Mouse (Mus musculus): Measurements from ENCODE around the gene Cep290. TPM values are rescaled to one million over a fixed set of nuclear protein-coding genes. Genes with fewer than 3 reads are reported as not detected.
"Not testable (repeated sequence)": the region's sequence is repeated elsewhere in the genome, so short reads cannot be mapped to it uniquely, and the experiment has no call there.

Gene Cep290
- polyA plus RNA-seq, 1 experiment from 2014 or later = 4.2 TPM

- 49% methylated on average over 3 of the region's 3 CpGs for WGBS
- Histone ChIP-seq H3K36me3 (ENCODE audit: control insufficient read depth, insufficient read depth, low read length) (peaks cover 40% of the 10 kb centered on the region), H3K27me3 (ENCODE audit: control insufficient read depth, insufficient read depth, low read length) (no peaks in the 10 kb centered on the region), H3K4me2 (ENCODE audit: low read length) (no peak overlapping the region), H3K4me1 (ENCODE audit: control insufficient read depth in 2 of 2, insufficient read depth in 2 of 2, low read length in 2 of 2) (no peaks in the 10 kb centered on the region), H3K9ac (ENCODE audit: low read length) (no peak overlapping the region), H3K27ac (replicated peaks in 1 of 2; ENCODE audit: control insufficient read depth in 1 of 2, insufficient read depth in 1 of 2, low read depth in 2 of 2, low read length in 2 of 2) (no peak overlapping the region), H3K9me3 (ENCODE audit: control insufficient read depth, low read length) (no peaks in the 10 kb centered on the region), H3K4me3 (ENCODE audit: control insufficient read depth in 1 of 2, insufficient read depth in 1 of 2, low read depth in 1 of 2, low read length in 2 of 2) (no peak overlapping the region)
- no peak for ATAC-seq (ENCODE audit: insufficient number of reproducible peaks, insufficient read depth, low FRiP score, low read depth)
These were observed 11.0 kb downstream of the Cep290 start for GRCm38 (mm10) chr10:100498309-100498708.

- Histone ChIP-seq H3K36me3 (ENCODE audit: control insufficient read depth, insufficient read depth, low read length) (peaks cover 14% of the 10 kb centered on the region), H3K9ac (ENCODE audit: low read length) (no peak overlapping the region), H3K4me3 (ENCODE audit: control insufficient read depth in 1 of 2, insufficient read depth in 1 of 2, low read depth in 1 of 2, low read length in 2 of 2) (no peak overlapping the region), H3K4me1 (ENCODE audit: control insufficient read depth in 2 of 2, insufficient read depth in 2 of 2, low read length in 2 of 2) (no peaks in the 10 kb centered on the region), H3K27me3 (ENCODE audit: control insufficient read depth, insufficient read depth, low read length) (no peaks in the 10 kb centered on the region), H3K4me2 (ENCODE audit: low read length) (no peak overlapping the region), H3K9me3 (ENCODE audit: control insufficient read depth, low read length) (no peaks in the 10 kb centered on the region), H3K27ac (replicated peaks in 1 of 2; ENCODE audit: control insufficient read depth in 1 of 2, insufficient read depth in 1 of 2, low read depth in 2 of 2, low read length in 2 of 2) (no peak overlapping the region)
- ATAC-seq (ENCODE audit: insufficient number of reproducible peaks, insufficient read depth, low FRiP score, low read depth) = no peak
- 65% methylated on average over 1 of the region's 1 CpGs for WGBS
These were observed 20.8 kb downstream of the Cep290 start for GRCm38 (mm10) chr10:100508170-100508569.

- H3K4me1 ChIP-seq (ENCODE audit: control insufficient read depth in 2 of 2, insufficient read depth in 2 of 2, low read length in 2 of 2) = no peaks in the 10 kb centered on the region
- H3K9me3 ChIP-seq (ENCODE audit: control insufficient read depth, low read length) = no peaks in the 10 kb centered on the region
- no peaks in the 10 kb centered on the region for H3K36me3 ChIP-seq (ENCODE audit: control insufficient read depth, insufficient read depth, low read length)
- no peak overlapping the region for H3K4me3 ChIP-seq (ENCODE audit: control insufficient read depth in 1 of 2, insufficient read depth in 1 of 2, low read depth in 1 of 2, low read length in 2 of 2)
- WGBS = 85% methylated on average over 4 of the region's 4 CpGs
- no peaks in the 10 kb centered on the region for H3K27me3 ChIP-seq (ENCODE audit: control insufficient read depth, insufficient read depth, low read length)
- H3K4me2 ChIP-seq (ENCODE audit: low read length) = no peak overlapping the region
- H3K27ac ChIP-seq (replicated peaks in 1 of 2; ENCODE audit: control insufficient read depth in 1 of 2, insufficient read depth in 1 of 2, low read depth in 2 of 2, low read length in 2 of 2) = no peak overlapping the region
- no peak overlapping the region for H3K9ac ChIP-seq (ENCODE audit: low read length)
- no peak for ATAC-seq (ENCODE audit: insufficient number of reproducible peaks, insufficient read depth, low FRiP score, low read depth)
These were observed 34.3 kb downstream of the Cep290 start for GRCm38 (mm10) chr10:100521617-100522016.

GRCm38 (mm10) chr10:100522330-100522729 lies 35.0 kb downstream of the Cep290 start:
- 93% methylated on average over 9 of the region's 9 CpGs for WGBS
- Histone ChIP-seq H3K4me1 (ENCODE audit: control insufficient read depth in 2 of 2, insufficient read depth in 2 of 2, low read length in 2 of 2) (no peaks in the 10 kb centered on the region), H3K27me3 (ENCODE audit: control insufficient read depth, insufficient read depth, low read length) (no peaks in the 10 kb centered on the region), H3K9ac (ENCODE audit: low read length) (no peak overlapping the region), H3K4me2 (ENCODE audit: low read length) (no peak overlapping the region), H3K9me3 (ENCODE audit: control insufficient read depth, low read length) (no peaks in the 10 kb centered on the region), H3K4me3 (ENCODE audit: control insufficient read depth in 1 of 2, insufficient read depth in 1 of 2, low read depth in 1 of 2, low read length in 2 of 2) (no peak overlapping the region), H3K36me3 (ENCODE audit: control insufficient read depth, insufficient read depth, low read length) (no peaks in the 10 kb centered on the region), H3K27ac (replicated peaks in 1 of 2; ENCODE audit: control insufficient read depth in 1 of 2, insufficient read depth in 1 of 2, low read depth in 2 of 2, low read length in 2 of 2) (no peak overlapping the region)
- no peak for ATAC-seq (ENCODE audit: insufficient number of reproducible peaks, insufficient read depth, low FRiP score, low read depth)

GRCm38 (mm10) chr10:100524499-100525390 lies 37.4 kb downstream of the Cep290 start:
- H3K27me3 ChIP-seq (ENCODE audit: control insufficient read depth, insufficient read depth, low read length) = no peaks in the 10 kb centered on the region
- no peaks in the 10 kb centered on the region for H3K4me1 ChIP-seq (ENCODE audit: control insufficient read depth in 2 of 2, insufficient read depth in 2 of 2, low read length in 2 of 2)
- 80% methylated on average over 9 of the region's 9 CpGs for WGBS
- no peaks in the 10 kb centered on the region for H3K36me3 ChIP-seq (ENCODE audit: control insufficient read depth, insufficient read depth, low read length)
- H3K4me3 ChIP-seq (ENCODE audit: control insufficient read depth in 1 of 2, insufficient read depth in 1 of 2, low read depth in 1 of 2, low read length in 2 of 2) = no peak overlapping the region
- no peak for ATAC-seq (ENCODE audit: insufficient number of reproducible peaks, insufficient read depth, low FRiP score, low read depth)
- no peak overlapping the region for H3K27ac ChIP-seq (replicated peaks in 1 of 2; ENCODE audit: control insufficient read depth in 1 of 2, insufficient read depth in 1 of 2, low read depth in 2 of 2, low read length in 2 of 2)
- H3K9ac ChIP-seq (ENCODE audit: low read length) = no peak overlapping the region
- H3K4me2 ChIP-seq (ENCODE audit: low read length) = no peak overlapping the region
- no peaks in the 10 kb centered on the region for H3K9me3 ChIP-seq (ENCODE audit: control insufficient read depth, low read length)

- no peaks in the 10 kb centered on the region for H3K4me1 ChIP-seq (ENCODE audit: control insufficient read depth in 2 of 2, insufficient read depth in 2 of 2, low read length in 2 of 2)
- no peak overlapping the region for H3K4me3 ChIP-seq (ENCODE audit: control insufficient read depth in 1 of 2, insufficient read depth in 1 of 2, low read depth in 1 of 2, low read length in 2 of 2)
- H3K36me3 ChIP-seq (ENCODE audit: control insufficient read depth, insufficient read depth, low read length) = peaks cover 20% of the 10 kb centered on the region; the same call in 1 of the 2 replicates
- no peaks in the 10 kb centered on the region for H3K27me3 ChIP-seq (ENCODE audit: control insufficient read depth, insufficient read depth, low read length)
- ATAC-seq (ENCODE audit: insufficient number of reproducible peaks, insufficient read depth, low FRiP score, low read depth) = no peak
- no peaks in the 10 kb centered on the region for H3K9me3 ChIP-seq (ENCODE audit: control insufficient read depth, low read length)
- no peak overlapping the region for H3K27ac ChIP-seq (replicated peaks in 1 of 2; ENCODE audit: control insufficient read depth in 1 of 2, insufficient read depth in 1 of 2, low read depth in 2 of 2, low read length in 2 of 2)
- no peak overlapping the region for H3K4me2 ChIP-seq (ENCODE audit: low read length)
- WGBS = 78% methylated on average over 3 of the region's 3 CpGs
- no peak overlapping the region for H3K9ac ChIP-seq (ENCODE audit: low read length)
These were observed 69.3 kb downstream of the Cep290 start for GRCm38 (mm10) chr10:100556566-100557175.

GRCm38 (mm10) chr10:100560194-100560883 lies 73.0 kb downstream of the Cep290 start:
- not testable (repeated sequence) for H3K27me3 ChIP-seq (ENCODE audit: control insufficient read depth, insufficient read depth, low read length); H3K9me3 ChIP-seq (ENCODE audit: control insufficient read depth, low read length); ATAC-seq (ENCODE audit: insufficient number of reproducible peaks, insufficient read depth, low FRiP score, low read depth); H3K4me2 ChIP-seq (ENCODE audit: low read length); H3K4me3 ChIP-seq (ENCODE audit: control insufficient read depth in 1 of 2, insufficient read depth in 1 of 2, low read depth in 1 of 2, low read length in 2 of 2); H3K4me1 ChIP-seq (ENCODE audit: control insufficient read depth in 2 of 2, insufficient read depth in 2 of 2, low read length in 2 of 2); H3K9ac ChIP-seq (ENCODE audit: low read length); H3K27ac ChIP-seq (replicated peaks in 1 of 2; ENCODE audit: control insufficient read depth in 1 of 2, insufficient read depth in 1 of 2, low read depth in 2 of 2, low read length in 2 of 2)
- WGBS = 90% methylated on average over 3 of the region's 3 CpGs
- H3K36me3 ChIP-seq (ENCODE audit: control insufficient read depth, insufficient read depth, low read length) = peaks cover 27% of the 10 kb centered on the region
